Mouse (Mus musculus) stomach, postnatal 0 days (tissue): ENCODE results near the gene Nsd2.

Source experiments
- CTCF ChIP-seq: IDR thresholded peaks from 2 replicates; pipeline ENCODE4 v1.5.1; 2016; ENCODE audit warnings: antibody characterized with exemption, low read depth, mild to moderate bottlenecking, moderate library complexity
- EP300 ChIP-seq: optimal IDR thresholded peaks from 2 replicates; pipeline ENCODE3; 2016; ENCODE audit warnings: antibody characterized with exemption

- TF ChIP-seq EP300 (no peak), CTCF (no peak)
Observed at GRCm38 (mm10) chr5:33826001-33826400, 5.5 kb downstream of the Nsd2 start.
